Mouse (Mus musculus): ENCODE results near the gene Eif2b3. TPM values are rescaled to one million over a fixed set of nuclear protein-coding genes. Genes with fewer than 3 reads are reported as not detected.
A peak's percentile ranks its signal among the peaks of the same experiment; 100 is the strongest.

The Eif2b3 gene
- total RNA-seq, 2 experiments from 2014 or later: 19.7 to 20.6 TPM

GRCm38 (mm10) chr4:117071183-117071582, 52.0 kb downstream of the Eif2b3 start:
- DNase-seq (ENCODE audit: low spot score in 2 of 2): no peak
- no peak overlapping the region for H3K4me3 ChIP-seq
- no peak overlapping the region for H3K27ac ChIP-seq
- TF ChIP-seq CTCF (conservative IDR thresholded peaks at IDR 0.05): no peak

- H3K4me3 ChIP-seq: no peak overlapping the region
- no peak for DNase-seq (ENCODE audit: low spot score in 2 of 2)
- no peak for TF ChIP-seq CTCF (conservative IDR thresholded peaks at IDR 0.05)
- H3K27ac ChIP-seq: no peak overlapping the region
Measured at GRCm38 (mm10) chr4:117087948-117088640, 68.9 kb downstream of the Eif2b3 start.

- H3K27ac ChIP-seq: no peak overlapping the region
- no peak for DNase-seq (ENCODE audit: low spot score in 2 of 2)
- TF ChIP-seq CTCF (conservative IDR thresholded peaks at IDR 0.05): no peak
- no peak overlapping the region for H3K4me3 ChIP-seq
Measured at GRCm38 (mm10) chr4:117090586-117090985, 71.4 kb downstream of the Eif2b3 start.

GRCm38 (mm10) chr4:117094626-117095361, 75.6 kb downstream of the Eif2b3 start:
- Histone ChIP-seq H3K4me3 (no peak overlapping the region), H3K27ac (no peak overlapping the region)
- no peak for DNase-seq (ENCODE audit: low spot score in 2 of 2)
- TF ChIP-seq CTCF (conservative IDR thresholded peaks at IDR 0.05): no peak

GRCm38 (mm10) chr4:117095551-117096452, 76.6 kb downstream of the Eif2b3 start, which contains the start of gene Ptch2:
Gene Ptch2, plus strand, starts transcription at chr4:117096075.
- peak; percentile 43 for TF ChIP-seq CTCF (conservative IDR thresholded peaks at IDR 0.05)
- Histone ChIP-seq H3K27ac (peak within 1 kb of the TSS; percentile 33; the same call in 1 of the 2 replicates), H3K4me3 (peak within 1 kb of the TSS; percentile 60)
- DNase-seq (ENCODE audit: low spot score in 2 of 2): peak; percentile 13 to 37

- no peak for DNase-seq (ENCODE audit: low spot score in 2 of 2)
- Histone ChIP-seq H3K4me3 (peak overlapping the region; percentile 60; the same call in 1 of the 2 replicates), H3K27ac (0 out of 2 replicates have a peak overlapping the region, but pooled peaks have one; percentile 33)
- TF ChIP-seq CTCF (conservative IDR thresholded peaks at IDR 0.05): no peak
Measured at GRCm38 (mm10) chr4:117096666-117097065, 77.5 kb downstream of the Eif2b3 start.

- no peak for TF ChIP-seq CTCF (conservative IDR thresholded peaks at IDR 0.05)
- Histone ChIP-seq H3K4me3 (no peak overlapping the region), H3K27ac (no peak overlapping the region)
- no peak for DNase-seq (ENCODE audit: low spot score in 2 of 2)
Measured at GRCm38 (mm10) chr4:117097969-117098763, 79.0 kb downstream of the Eif2b3 start.

- Histone ChIP-seq H3K27ac (no peak overlapping the region), H3K4me3 (no peak overlapping the region)
- no peak for TF ChIP-seq CTCF (conservative IDR thresholded peaks at IDR 0.05)
- no peak for DNase-seq (ENCODE audit: low spot score in 2 of 2)
Measured at GRCm38 (mm10) chr4:117098764-117099036, 79.5 kb downstream of the Eif2b3 start.

GRCm38 (mm10) chr4:117100036-117100435, 80.8 kb downstream of the Eif2b3 start:
- TF ChIP-seq CTCF (conservative IDR thresholded peaks at IDR 0.05): no peak
- no peak for DNase-seq (ENCODE audit: low spot score in 2 of 2)
- Histone ChIP-seq H3K4me3 (no peak overlapping the region), H3K27ac (no peak overlapping the region)

GRCm38 (mm10) chr4:117101218-117101617, 82.0 kb downstream of the Eif2b3 start:
- no peak overlapping the region for H3K4me3 ChIP-seq
- no peak overlapping the region for H3K27ac ChIP-seq
- DNase-seq (ENCODE audit: low spot score in 2 of 2): no peak
- peak; percentile 55 for TF ChIP-seq CTCF (conservative IDR thresholded peaks at IDR 0.05)

GRCm38 (mm10) chr4:117104672-117105071, 85.5 kb downstream of the Eif2b3 start:
- peak; percentile 29 for TF ChIP-seq CTCF (conservative IDR thresholded peaks at IDR 0.05)
- H3K27ac ChIP-seq: no peak overlapping the region
- DNase-seq (ENCODE audit: low spot score in 2 of 2): no peak
- H3K4me3 ChIP-seq: no peak overlapping the region

- no peak for TF ChIP-seq CTCF (conservative IDR thresholded peaks at IDR 0.05)
- Histone ChIP-seq H3K4me3 (no peak overlapping the region), H3K27ac (no peak overlapping the region)
- no peak for DNase-seq (ENCODE audit: low spot score in 2 of 2)
Measured at GRCm38 (mm10) chr4:117105127-117105526, 85.9 kb downstream of the Eif2b3 start.
